Mouse (Mus musculus): ENCODE measurements around the gene Lkaaear1.

Lkaaear1 gene

GRCm38 (mm10) chr2:181653523-181653922 is 44.7 kb downstream of the Lkaaear1 start:
- no peak for DNase-seq (ENCODE audit: low spot score)

- DNase-seq (ENCODE audit: low spot score), result no peak
Observed at GRCm38 (mm10) chr2:181653065-181653464, 45.2 kb downstream of the Lkaaear1 start.

- DNase-seq (ENCODE audit: low spot score), result no peak
Observed at GRCm38 (mm10) chr2:181648926-181649325, 49.3 kb downstream of the Lkaaear1 start.
